Mouse (Mus musculus) adrenal gland, postnatal 36 days (tissue): ENCODE measurements around the gene Dpm3. TPM values are rescaled to one million over a fixed set of nuclear protein-coding genes. Genes with fewer than 3 reads are reported as not detected.

Experiments
- DNase-seq, 2 experiments: peaks; one replicate each; pipeline ENCODE4 v3.0.0; 2021; ENCODE audit warnings: mixed read lengths in 1 of 2
- microRNA-seq: library from miRNA; unstranded; fragments of <30 nt; microRNA quantifications from one replicate; pipeline ENCODE4 v1.2.0, GENCODE M21; 2021
- total RNA-seq, 2 experiments: library from RNA; stranded (reverse); gene quantifications; 2 replicates each; pipeline ENCODE4 v1.2.3; 2021

The Dpm3 gene
- total RNA-seq, 2 experiments from 2014 or later: 117 to 130 TPM

GRCm38 (mm10) chr3:89293247-89293918 lies 34.2 kb downstream of the Dpm3 start:
- no peak for DNase-seq

GRCm38 (mm10) chr3:89294195-89294594 lies 35.0 kb downstream of the Dpm3 start:
- DNase-seq: no peak

GRCm38 (mm10) chr3:89295685-89296230 lies 36.6 kb downstream of the Dpm3 start:
- DNase-seq: no peak

GRCm38 (mm10) chr3:89296761-89297396 lies 37.7 kb downstream of the Dpm3 start:
- DNase-seq: no peak

- no peak for DNase-seq
These were observed 39.8 kb downstream of the Dpm3 start for GRCm38 (mm10) chr3:89298908-89299307.

GRCm38 (mm10) chr3:89299499-89299898 lies 40.3 kb downstream of the Dpm3 start:
- DNase-seq: peak; percentile 64 to 67

- no peak for DNase-seq
These were observed 40.9 kb downstream of the Dpm3 start for GRCm38 (mm10) chr3:89300071-89300470.

- DNase-seq: no peak
These were observed 41.4 kb downstream of the Dpm3 start for GRCm38 (mm10) chr3:89300514-89300913.

GRCm38 (mm10) chr3:89304440-89304839 lies 45.3 kb downstream of the Dpm3 start:
- no peak for DNase-seq

GRCm38 (mm10) chr3:89305105-89305504 lies 45.9 kb downstream of the Dpm3 start:
- no peak for DNase-seq

- DNase-seq: no peak
These were observed 46.6 kb downstream of the Dpm3 start for GRCm38 (mm10) chr3:89305551-89306325.

- DNase-seq: peak; percentile 73 to 82
These were observed 48.9 kb downstream of the Dpm3 start for GRCm38 (mm10) chr3:89308089-89308488.

GRCm38 (mm10) chr3:89314340-89314739 lies 55.2 kb downstream of the Dpm3 start:
- DNase-seq: no peak

GRCm38 (mm10) chr3:89314791-89315190 lies 55.6 kb downstream of the Dpm3 start:
- DNase-seq: no peak

- peak; percentile 76 to 85 for DNase-seq
These were observed 56.2 kb downstream of the Dpm3 start for GRCm38 (mm10) chr3:89315195-89315929.

- no peak for DNase-seq
These were observed 57.0 kb downstream of the Dpm3 start for GRCm38 (mm10) chr3:89315930-89316831.

Small RNA genes within 50 kb of the gene (microRNA-seq; reads per million reads assigned to microRNA genes)
- 19.4 reads per million, percentile 33 among the genes with 10 or more reads in this experiment for gene Mir92b

Other genes starting within 250 kb of the Dpm3 start
- gene Rusc1, start 166.0 kb upstream of the Dpm3 start, total RNA-seq: 10 to 100 TPM; 26.9 to 30.8 TPM
- gene Gm43738, start 158.3 kb upstream of the Dpm3 start, total RNA-seq: under 1 TPM in 1 of 2 experiments, not detected in 1; 0.17 TPM
- gene Fdps, start 157.4 kb upstream of the Dpm3 start, total RNA-seq: 100 to 1,000 TPM; 353 to 497 TPM
- gene Pklr, start 123.2 kb upstream of the Dpm3 start, total RNA-seq: not detected
- 1 to 10 TPM; 1.9 to 9.7 TPM for gene Hcn3, start 99.2 kb upstream of the Dpm3 start, total RNA-seq
- 10 to 100 TPM; 55.2 to 55.7 TPM for gene Clk2, start 94.6 kb upstream of the Dpm3 start, total RNA-seq
- 10 to 100 TPM; 77.5 to 96.1 TPM for gene Scamp3, start 81.9 kb upstream of the Dpm3 start, total RNA-seq
- 10 to 100 TPM; 13.5 to 17.1 TPM for gene Fam189b, start 76.2 kb upstream of the Dpm3 start, total RNA-seq
- gene Gba, start 56.4 kb upstream of the Dpm3 start, total RNA-seq: 10 to 100 TPM; 64.2 to 70.6 TPM
- 10 to 100 TPM in 1 of 2 experiments, 1 to 10 TPM in 1; 7.7 to 11.4 TPM for gene Thbs3, start 44.2 kb upstream of the Dpm3 start, total RNA-seq
- 100 to 1,000 TPM; 136 to 165 TPM for gene Mtx1, start 32.3 kb upstream of the Dpm3 start, total RNA-seq
- under 1 TPM in 1 of 2 experiments, not detected in 1; 0.56 TPM for gene Muc1, start 30.3 kb upstream of the Dpm3 start, total RNA-seq
- gene Krtcap2, start 13.4 kb upstream of the Dpm3 start, total RNA-seq: 100 to 1,000 TPM; 114 to 139 TPM
- 1 to 10 TPM; 1.3 to 1.6 TPM for gene Trim46, start 13.0 kb upstream of the Dpm3 start, total RNA-seq
- gene Slc50a1, start 11.2 kb downstream of the Dpm3 start, total RNA-seq: 10 to 100 TPM; 42.0 to 47.7 TPM
- gene Efna1, start 21.8 kb downstream of the Dpm3 start, total RNA-seq: 10 to 100 TPM in 1 of 2 experiments, 1 to 10 TPM in 1; 9.8 to 12.5 TPM
- gene Efna3, start 63.6 kb downstream of the Dpm3 start, total RNA-seq: under 1 TPM; 0.23 to 0.53 TPM
- 1 to 10 TPM in 1 of 2 experiments, under 1 TPM in 1; 0.93 to 1.3 TPM for gene Efna4, start 78.7 kb downstream of the Dpm3 start, total RNA-seq
- 10 to 100 TPM; 45.9 to 79.9 TPM for gene Adam15, start 90.6 kb downstream of the Dpm3 start, total RNA-seq
- gene Dcst2, start 102.6 kb downstream of the Dpm3 start, total RNA-seq: under 1 TPM; 0.20 to 0.56 TPM
- under 1 TPM in 1 of 2 experiments, not detected in 1; 0.56 TPM for gene Dcst1, start 105.9 kb downstream of the Dpm3 start, total RNA-seq
- gene Zbtb7b, start 135.4 kb downstream of the Dpm3 start, total RNA-seq: 10 to 100 TPM; 71.9 to 85.2 TPM
- gene Lenep, start 143.4 kb downstream of the Dpm3 start, total RNA-seq: 1 to 10 TPM in 1 of 2 experiments, under 1 TPM in 1; 0.40 to 1.3 TPM
- 10 to 100 TPM; 23.3 to 30.0 TPM for gene Flad1, start 152.5 kb downstream of the Dpm3 start, total RNA-seq
- 10 to 100 TPM; 25.1 to 36.1 TPM for gene Cks1b, start 159.0 kb downstream of the Dpm3 start, total RNA-seq
- 10 to 100 TPM; 89.6 to 93.7 TPM for gene Shc1, start 159.1 kb downstream of the Dpm3 start, total RNA-seq
- gene Pygo2, start 170.9 kb downstream of the Dpm3 start, total RNA-seq: 10 to 100 TPM; 35.0 to 40.6 TPM
- 10 to 100 TPM; 47.9 to 56.9 TPM for gene Pbxip1, start 177.3 kb downstream of the Dpm3 start, total RNA-seq
- gene Pmvk, start 195.2 kb downstream of the Dpm3 start, total RNA-seq: 10 to 100 TPM; 25.2 to 36.2 TPM